Mouse (Mus musculus): ENCODE measurements around the gene Dnmbp.

GRCm38 (mm10) chr19:43898547-43898946 lies 41.4 kb downstream of the Dnmbp start:
- no peak for TF ChIP-seq CTCF (conservative IDR thresholded peaks at IDR 0.05; ENCODE audit: insufficient read depth, insufficient read length, low read depth, low read length)
- no peak for TF ChIP-seq POLR2A (IDR thresholded peaks at IDR 0.05; ENCODE audit: low read depth, low read length)
